ENCODE assay signal across 8 mouse cellular contexts in the genomic region with DNA sequence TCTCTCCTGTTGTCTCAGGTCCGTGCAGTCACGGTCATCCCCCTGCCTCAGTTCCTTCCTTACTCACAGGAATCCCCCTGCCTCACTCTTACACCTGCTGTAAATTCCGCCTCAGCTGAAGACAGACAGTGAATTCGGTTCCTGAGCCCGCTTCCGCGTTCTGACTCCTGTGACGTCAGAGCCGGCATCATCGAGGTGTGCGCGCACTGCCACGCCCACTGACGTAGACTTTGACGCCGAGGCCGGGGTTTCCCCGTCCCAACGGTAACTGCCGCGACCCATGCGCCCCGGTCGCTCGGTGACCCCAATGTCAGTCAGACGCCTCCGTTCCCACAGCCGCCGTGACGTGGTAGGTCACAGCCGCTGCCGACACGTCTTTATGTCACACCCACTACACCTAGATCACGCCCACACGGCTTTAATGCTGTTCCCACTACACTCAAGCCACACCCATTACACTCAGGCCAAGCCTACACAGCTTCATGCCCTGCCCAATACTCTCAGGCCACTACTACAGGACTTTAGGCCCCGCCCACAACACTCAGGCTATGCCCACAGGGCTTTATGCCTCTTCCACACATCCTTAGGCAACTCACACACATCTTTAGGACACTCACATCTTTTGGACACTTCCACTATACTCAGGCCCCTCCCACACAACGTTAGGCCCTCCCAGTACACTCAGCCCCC.
DNase-seq lines count a peak whose midpoint lies in the region; ATAC-seq and TF ChIP-seq lines count a peak whose summit lies in the region.

No protein-coding gene starts in this region.

- peak; percentile 72 for ATAC-seq in Patski
- ATAC-seq in forebrain, embryonic 16.5 days: peak; percentile 39
- ATAC-seq in hindbrain, embryonic 15.5 days (ENCODE audit: low FRiP score, low read depth): peak; percentile 69
- ATAC-seq in megakaryocyte, adult 5-6 weeks (ENCODE audit: poor library complexity, severe bottlenecking): peak; percentile 59

- peaks cover 5% of the 10 kb centered on the region for H3K4me1 ChIP-seq in forebrain, embryonic 16.5 days (replicated peaks; ENCODE audit: control insufficient read depth, insufficient read depth, low read length)
- H3K4me1 ChIP-seq in hindbrain, embryonic 15.5 days (replicated peaks): peaks cover 7% of the 10 kb centered on the region

- H3K4me2 ChIP-seq in forebrain, embryonic 16.5 days (ENCODE audit: low read length): peak overlapping the region; percentile 65
- H3K4me2 ChIP-seq in hindbrain, embryonic 15.5 days: peak overlapping the region; percentile 62

- WGBS in forebrain, embryonic 16.5 days: under 1% methylated on average over 37 of the region's 37 CpGs
- under 1% methylated on average over 37 of the region's 37 CpGs for WGBS in hindbrain, embryonic 15.5 days

- H3K4me3 ChIP-seq in forebrain, embryonic 16.5 days (replicated peaks; ENCODE audit: low read length): peak overlapping the region; percentile 88
- peak overlapping the region; percentile 64 for H3K4me3 ChIP-seq in hindbrain, embryonic 15.5 days

- no peaks in the 10 kb centered on the region for H3K36me3 ChIP-seq in forebrain, embryonic 16.5 days (ENCODE audit: control insufficient read depth, insufficient read depth)
- H3K36me3 ChIP-seq in hindbrain, embryonic 15.5 days: no peaks in the 10 kb centered on the region

- H3K9me3 ChIP-seq in forebrain, embryonic 16.5 days (ENCODE audit: control insufficient read depth, low read length): no peaks in the 10 kb centered on the region
- H3K9me3 ChIP-seq in hindbrain, embryonic 15.5 days: no peaks in the 10 kb centered on the region

- peaks cover 3% of the 10 kb centered on the region for H3K27me3 ChIP-seq in Patski
- H3K27me3 ChIP-seq in forebrain, embryonic 16.5 days (replicated peaks; ENCODE audit: control insufficient read depth, insufficient read depth, low read length): no peaks in the 10 kb centered on the region
- no peaks in the 10 kb centered on the region for H3K27me3 ChIP-seq in hindbrain, embryonic 15.5 days

- peak; percentile 27 for DNase-seq in Patski (ENCODE audit: low read depth, low spot score)
- peak; percentile 92 to 94 for DNase-seq in cerebellum, adult 18-20 months
- peak; percentile 88 to 94 for DNase-seq in left cerebral cortex, adult 8-10 months (ENCODE audit: low spot score in 2 of 2)
- DNase-seq in right cerebral cortex, adult 2 months (ENCODE audit: low spot score in 2 of 2): peak; percentile 88 to 95
- peak; percentile 90 for DNase-seq in urinary bladder, postnatal 14 days (ENCODE audit: low spot score)

- no peak for TF ChIP-seq CTCF in Patski (IDR thresholded peaks at IDR 0.05)

- H3K9ac ChIP-seq in forebrain, embryonic 16.5 days (replicated peaks; ENCODE audit: low read depth, low read length): peak overlapping the region; percentile 72
- H3K9ac ChIP-seq in hindbrain, embryonic 15.5 days: peak overlapping the region; percentile 49

- in situ Hi-C loops in Patski (cut with MboI; ENCODE audit: low pct_unique_long_range_greater_than_20kb): no loop called here

- POLR2A ChIA-PET in Patski (lab: Charles Lee): no interaction called here

- CTCF ChIA-PET in Patski (lab: Charles Lee): no interaction called here

- H3K27ac ChIP-seq in forebrain, embryonic 16.5 days (ENCODE audit: low read length): peak overlapping the region; percentile 100
- peak overlapping the region; percentile 99 for H3K27ac ChIP-seq in hindbrain, embryonic 15.5 days (replicated peaks)

Comparison
In these comparisons a context has a peak if more than half of its experiments do, and no peak if none do; other contexts are left out.
1. Peak in every context shown above with its lines: DNase-seq, ATAC-seq, H3K4me3 ChIP-seq and H3K27ac ChIP-seq.
2. DNase-seq: peak in every context shown above with its lines; median percentile 93 in cerebellum, adult 18-20 months; 92 in right cerebral cortex, adult 2 months; 91 in left cerebral cortex, adult 8-10 months; 90 in urinary bladder, postnatal 14 days; 27 in Patski.